Mouse (Mus musculus) frontal cortex, postnatal 14 days (tissue): ENCODE measurements around the gene Gosr1.
"Not testable (repeated sequence)": the region's sequence is repeated elsewhere in the genome, so short reads cannot be mapped to it uniquely, and the experiment has no call there.

ENCODE experiments used
- DNase-seq, 2 experiments: peaks; one replicate each; pipeline ENCODE4 v3.0.0; 2022; ENCODE audit warnings: low spot score in 2 of 2

Gosr1 gene

DNA sequence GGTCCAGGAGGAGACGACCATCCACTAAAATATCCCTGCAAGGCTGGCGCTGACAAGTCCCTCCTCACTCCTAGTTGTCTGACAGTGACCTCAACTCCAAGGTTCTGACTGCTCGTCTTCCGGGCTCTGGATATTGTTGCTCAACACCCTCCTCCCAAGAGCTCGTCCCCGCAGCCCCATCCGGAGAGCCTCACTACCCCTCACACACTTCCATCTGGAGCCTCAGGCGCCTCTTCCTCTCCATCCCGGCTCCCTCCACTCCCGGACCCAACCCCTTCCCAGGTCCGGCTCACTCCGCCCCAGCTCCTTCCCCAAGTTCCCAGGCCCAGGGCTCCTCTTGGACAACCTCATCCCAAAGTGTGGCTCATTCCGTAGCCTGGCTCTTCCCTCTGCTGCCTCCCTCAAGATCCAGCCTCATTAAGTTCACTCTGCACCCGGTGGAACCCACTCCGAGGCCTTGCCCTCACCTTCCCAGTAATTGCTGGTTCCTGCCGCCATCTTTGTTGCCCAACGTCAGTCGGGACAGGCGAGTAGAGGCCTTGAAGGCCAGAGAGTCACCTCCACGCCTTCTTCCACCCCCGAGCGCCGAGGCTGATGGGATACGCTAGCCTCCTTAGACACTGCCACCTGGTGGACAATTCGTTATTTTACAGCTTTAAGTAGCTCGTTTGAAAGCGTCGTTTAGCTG, at the start of gene Gosr1:
Gosr1 (minus strand) TSS at position 527 of the 688 bp plus-strand sequence.
- peak; percentile 87 to 88 for DNase-seq

DNA sequence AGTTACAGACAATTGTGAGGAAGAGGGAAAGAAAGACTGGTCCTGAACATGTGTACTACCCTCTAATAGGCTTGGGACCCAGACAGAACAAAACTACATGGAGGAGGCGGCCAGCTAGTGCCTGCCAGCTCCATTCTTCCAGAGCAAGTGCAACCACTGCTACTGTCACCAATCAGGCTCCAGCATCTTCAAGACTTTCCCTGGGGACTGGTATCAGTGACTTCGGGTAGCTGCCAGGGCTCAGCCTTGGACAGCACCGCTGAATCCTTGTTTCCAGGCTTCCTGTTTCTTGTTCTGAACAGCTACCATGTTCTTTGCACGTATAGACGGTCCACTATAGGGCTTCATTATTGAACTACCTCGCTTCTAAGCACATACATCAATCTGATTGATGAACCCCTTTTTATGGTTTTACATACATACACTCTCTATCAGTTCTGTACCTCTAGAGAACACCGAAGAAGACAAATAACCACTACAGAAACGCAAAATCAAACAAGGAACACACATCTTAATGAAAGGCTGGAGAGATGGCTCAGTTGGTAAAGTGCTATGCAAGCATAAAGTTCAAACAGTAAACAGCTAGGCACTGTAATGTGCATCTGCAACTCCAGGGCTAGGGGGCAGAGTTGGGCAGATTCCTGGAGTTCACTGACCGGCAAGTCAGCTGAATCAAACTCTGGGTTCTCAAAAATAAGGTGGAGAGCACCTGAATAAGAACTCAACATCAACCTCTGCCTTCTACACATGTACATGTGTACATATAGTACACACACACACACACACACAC, 47.5 kb upstream of the Gosr1 start:
- DNase-seq: no peak

DNA sequence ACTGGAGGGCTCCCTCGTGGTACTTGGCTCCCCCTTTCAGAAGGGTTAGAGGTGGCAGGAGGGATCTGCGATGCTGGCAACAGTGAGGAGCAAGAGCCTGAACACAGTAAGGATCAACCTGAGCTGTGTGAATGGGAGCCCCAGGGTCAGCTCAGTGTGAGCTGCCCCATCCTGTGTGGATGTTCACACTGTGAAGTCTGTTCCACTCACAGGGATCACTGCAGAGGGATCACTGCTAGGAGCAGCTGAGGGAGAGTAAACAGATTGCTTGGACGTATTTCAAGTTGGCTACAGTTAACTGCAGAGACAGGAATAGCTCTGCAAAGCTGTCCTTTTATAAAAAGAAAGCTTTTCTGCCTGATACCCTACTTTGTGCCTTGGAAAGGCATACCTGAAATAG, 46.1 kb upstream of the Gosr1 start:
- DNase-seq: no peak

DNA sequence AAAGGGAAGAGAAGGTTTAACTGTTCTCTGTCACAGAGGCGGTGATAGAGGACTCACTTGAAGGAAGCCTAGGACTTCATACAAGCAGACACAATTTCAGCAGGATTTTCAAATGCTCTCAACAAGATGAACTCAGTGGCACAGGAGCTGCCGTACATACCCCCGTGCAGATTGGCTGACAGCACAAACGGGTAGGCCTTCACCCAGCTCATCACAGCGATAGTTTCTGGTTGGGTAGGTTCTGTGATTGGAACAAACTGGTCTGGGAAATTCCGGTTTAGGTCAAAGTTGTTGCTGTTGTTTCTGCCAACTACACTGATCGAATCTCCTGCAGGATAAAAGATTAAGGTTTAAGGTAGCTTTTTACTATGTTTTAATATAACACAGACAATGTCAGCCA, 45.2 kb upstream of the Gosr1 start:
- no peak for DNase-seq

GRCm38 (mm10) chr11:76807007-76807679, 43.8 kb upstream of the Gosr1 start:
- DNase-seq: no peak

- no peak for DNase-seq
Observed at GRCm38 (mm10) chr11:76806026-76806425, 42.6 kb upstream of the Gosr1 start.

DNA sequence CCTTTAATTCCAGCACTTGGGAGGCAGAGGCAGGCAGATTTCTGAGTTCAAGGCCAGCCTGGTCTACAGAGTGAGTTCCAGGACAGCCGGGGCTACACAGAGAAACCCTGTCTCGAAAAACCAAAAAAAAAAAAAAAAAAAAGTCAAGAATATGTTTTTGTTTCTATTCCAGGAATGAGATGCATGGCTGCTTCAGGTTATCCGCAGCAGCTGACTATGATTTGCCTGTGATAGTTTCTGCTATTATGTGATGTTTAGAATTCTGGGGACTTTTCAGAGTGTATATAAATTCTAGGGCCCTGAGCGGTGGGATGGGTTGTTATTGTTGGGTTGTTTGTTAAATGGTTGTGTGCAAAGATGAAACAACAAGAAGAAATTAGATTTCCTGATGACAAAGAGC, 41.7 kb upstream of the Gosr1 start:
- DNase-seq: not testable (repeated sequence)

- no peak for DNase-seq
Observed at GRCm38 (mm10) chr11:76803266-76803665, 39.9 kb upstream of the Gosr1 start.

DNA sequence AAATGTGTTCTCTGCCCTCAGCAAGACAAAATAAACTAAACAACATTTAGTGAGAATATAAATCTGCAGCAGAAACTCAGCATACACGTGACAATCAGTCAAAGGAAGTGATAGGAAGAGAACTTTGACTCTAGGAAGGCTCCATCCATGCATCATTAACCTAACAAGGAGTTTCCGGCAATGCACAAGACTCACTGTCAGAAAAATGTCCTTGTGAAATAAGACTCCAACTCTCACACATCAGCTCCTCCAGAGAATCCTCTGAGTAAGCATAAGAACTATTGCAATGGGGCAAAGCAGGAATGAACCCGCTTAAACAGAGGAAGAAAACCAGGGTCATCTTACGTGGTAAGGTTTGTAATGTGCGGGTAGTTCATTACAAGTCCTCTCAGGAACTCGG, 33.9 kb upstream of the Gosr1 start:
- no peak for DNase-seq

DNA sequence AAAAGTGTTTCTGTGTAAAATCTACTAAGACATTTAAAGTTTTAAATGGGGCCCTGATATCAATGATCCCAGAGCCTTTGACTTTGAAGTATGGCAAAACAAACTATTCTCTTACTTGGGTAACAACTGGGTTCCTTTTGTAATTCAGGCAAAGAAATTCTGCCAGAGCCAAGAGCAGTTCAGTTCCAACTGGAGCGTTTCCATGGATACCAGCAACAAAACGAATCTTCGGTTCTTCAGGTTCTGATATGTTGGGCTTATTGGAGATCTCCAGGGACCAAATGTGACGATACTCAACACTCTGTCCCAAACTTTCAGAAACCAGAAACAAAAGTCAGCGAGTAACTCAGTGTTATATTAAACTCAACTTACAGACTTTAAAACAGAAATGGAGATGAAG, 31.9 kb upstream of the Gosr1 start:
- no peak for DNase-seq

GRCm38 (mm10) chr11:76791331-76791730, 28.0 kb upstream of the Gosr1 start:
- no peak for DNase-seq

GRCm38 (mm10) chr11:76789252-76789651, 25.9 kb upstream of the Gosr1 start:
- DNase-seq: peak in 1 of 2 experiments; percentile 24

- DNase-seq: no peak
Observed at GRCm38 (mm10) chr11:76775533-76775932, 12.2 kb upstream of the Gosr1 start.

GRCm38 (mm10) chr11:76773811-76774210, 10.4 kb upstream of the Gosr1 start:
- no peak for DNase-seq

DNA sequence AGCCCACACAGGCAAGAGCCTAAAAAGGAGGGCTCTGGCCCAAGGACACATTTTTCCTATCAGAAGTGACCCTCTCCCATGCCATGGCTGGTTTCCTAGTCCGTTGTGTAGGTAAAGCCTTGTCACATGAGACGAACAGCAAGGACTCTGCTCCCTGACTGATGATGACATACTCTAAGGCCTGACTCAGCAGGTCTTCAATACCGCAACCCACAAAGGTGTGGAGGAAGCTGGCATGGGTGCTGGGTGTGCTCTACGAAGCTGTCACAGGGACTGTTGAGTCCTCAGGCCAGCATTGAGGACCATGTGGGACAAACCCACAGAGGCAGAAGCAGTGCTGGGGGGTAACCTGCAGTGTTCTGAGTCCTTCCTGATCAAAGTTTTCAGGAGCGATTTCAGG, 7.2 kb upstream of the Gosr1 start:
- no peak for DNase-seq

GRCm38 (mm10) chr11:76763741-76764122, 353 bp upstream of the Gosr1 start:
- DNase-seq: no peak

- no peak for DNase-seq
Observed at GRCm38 (mm10) chr11:76752276-76752675, 11.1 kb downstream of the Gosr1 start.

GRCm38 (mm10) chr11:76748819-76749218, 14.6 kb downstream of the Gosr1 start:
- DNase-seq: no peak

- no peak for DNase-seq
Observed at GRCm38 (mm10) chr11:76745921-76746320, 17.5 kb downstream of the Gosr1 start.

DNA sequence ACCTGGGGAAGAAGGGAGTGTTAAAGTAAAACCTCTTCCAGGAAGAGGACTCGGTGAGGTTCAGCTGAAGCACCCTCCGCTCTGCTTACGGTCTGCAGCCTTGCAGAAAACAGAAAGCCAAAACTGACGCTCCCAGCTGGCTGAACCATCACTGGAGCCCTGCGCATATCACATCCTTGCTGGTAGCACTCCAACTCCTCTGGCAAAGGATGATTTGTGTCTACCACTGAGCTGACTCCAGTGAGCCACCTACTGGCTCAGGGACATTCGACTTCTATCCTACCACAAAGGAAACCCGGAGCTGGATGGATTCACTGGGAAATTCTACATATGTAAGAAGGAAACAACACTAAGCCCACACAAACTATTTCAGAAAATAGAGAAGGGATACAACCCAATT, 18.8 kb downstream of the Gosr1 start:
- peak; percentile 12 to 20 for DNase-seq

DNA sequence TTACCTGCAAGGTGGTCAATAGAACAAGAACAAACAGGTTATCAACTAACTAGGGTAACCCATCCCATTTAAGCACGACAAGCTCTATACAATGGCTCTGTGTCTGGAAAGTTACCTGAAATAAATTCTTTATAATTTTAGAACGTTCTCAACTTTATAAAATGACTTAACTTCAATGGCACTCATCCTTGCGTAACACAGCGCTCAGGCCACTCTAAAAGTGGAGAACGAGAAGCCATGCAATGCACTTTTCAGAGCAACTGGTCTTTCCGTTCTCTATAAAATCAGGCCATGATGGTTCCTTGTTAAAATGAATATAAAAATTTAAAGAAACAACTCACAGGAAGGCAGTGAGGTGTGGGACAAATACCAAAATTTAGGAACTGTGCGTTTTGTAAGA, 20.9 kb downstream of the Gosr1 start:
- no peak for DNase-seq

- DNase-seq: no peak
Observed at GRCm38 (mm10) chr11:76739125-76739524, 24.3 kb downstream of the Gosr1 start.
